Mouse (Mus musculus) heart, adult 2 months (tissue): ENCODE data around the gene Rspry1. TPM values are rescaled to one million over a fixed set of nuclear protein-coding genes. Genes with fewer than 3 reads are reported as not detected.

Experiments used
- DNase-seq, 2 experiments: peaks; one replicate each; pipeline ENCODE4 v3.0.0; 2021
- H3K27ac ChIP-seq: fragments of 200-600 bp; 2 replicates; pipeline ENCODE4 v1.8.1; 2022
- H3K27me3 ChIP-seq: fragments of 200-500 bp; 2 replicates; pipeline ENCODE4 v1.6.1; 2012; ENCODE audit warnings: mild to moderate bottlenecking, low read length, inconsistent platforms, mixed read lengths; ENCODE audit not compliant: control insufficient read depth, insufficient read depth
- H3K36me3 ChIP-seq: fragments of 200-500 bp; 2 replicates; pipeline ENCODE4 v1.6.1; 2012; ENCODE audit warnings: low read length, inconsistent platforms; ENCODE audit not compliant: control insufficient read depth, insufficient read depth
- H3K4me1 ChIP-seq: fragments of 200-500 bp; 2 replicates; pipeline ENCODE4 v1.6.1; 2011; ENCODE audit warnings: low read length; ENCODE audit not compliant: control insufficient read depth, insufficient read depth
- H3K4me3 ChIP-seq: fragments of 200-600 bp; 2 replicates; pipeline ENCODE4 v1.8.1; 2022
- H3K79me2 ChIP-seq: fragments of 200-500 bp; replicated peaks from 2 replicates; pipeline ENCODE4 v1.6.1; 2012; ENCODE audit warnings: mild to moderate bottlenecking, inconsistent platforms, low read length, moderate library complexity, mixed read lengths; ENCODE audit not compliant: control insufficient read depth, insufficient read depth
- H3K9ac ChIP-seq: fragments of 200-500 bp; 2 replicates; pipeline ENCODE4 v1.6.1; 2012; ENCODE audit warnings: low read depth, mild to moderate bottlenecking, control low read depth, inconsistent platforms, low read length, mixed read lengths
- CTCF ChIP-seq: fragments of 200-600 bp; IDR thresholded peaks from 2 replicates; pipeline ENCODE4 v1.8.1; 2022; ENCODE audit warnings: antibody characterized with exemption, mild to moderate bottlenecking, moderate library complexity
- EP300 ChIP-seq: fragments of 200-500 bp; IDR thresholded peaks from 2 replicates; pipeline ENCODE4 v1.6.1; 2011; ENCODE audit warnings: low read depth, low read length, control low read depth; ENCODE audit not compliant: insufficient read depth
- POLR2A ChIP-seq: fragments of 200-500 bp; IDR thresholded peaks from 2 replicates; pipeline ENCODE4 v1.6.1; 2011; ENCODE audit warnings: mild to moderate bottlenecking, low read depth, low read length, control low read depth; ENCODE audit not compliant: insufficient read depth
- WGBS: fragments of 180-500 bp; shearing (Covaris S2); methylation state at CpG from one replicate; pipeline ENCODE4 v1.1.7; 2018; 5-methylcytosine and 5-hydroxymethylcytosine counted together
- intact Hi-C: fragments of 180-260 bp; cut with DNase I; formaldehyde crosslinking; loops from one replicate; pipeline ENCODE4 v1.15.1; 2025
- polyA plus RNA-seq: library from polyadenylated mRNA; depleted of rRNA; stranded (reverse); fragments of >200 nt; gene quantifications from 2 replicates; pipeline ENCODE4 v1.2.3, GENCODE M21; 2012; rRNA removed
- total RNA-seq, 2 experiments: library from RNA; stranded (reverse); gene quantifications; 2 replicates each; pipeline ENCODE4 v1.2.3; 2021

The Rspry1 gene
- total and polyA plus RNA-seq, 3 experiments = 3.8 to 10.6 (median 10.1) TPM

DNA sequence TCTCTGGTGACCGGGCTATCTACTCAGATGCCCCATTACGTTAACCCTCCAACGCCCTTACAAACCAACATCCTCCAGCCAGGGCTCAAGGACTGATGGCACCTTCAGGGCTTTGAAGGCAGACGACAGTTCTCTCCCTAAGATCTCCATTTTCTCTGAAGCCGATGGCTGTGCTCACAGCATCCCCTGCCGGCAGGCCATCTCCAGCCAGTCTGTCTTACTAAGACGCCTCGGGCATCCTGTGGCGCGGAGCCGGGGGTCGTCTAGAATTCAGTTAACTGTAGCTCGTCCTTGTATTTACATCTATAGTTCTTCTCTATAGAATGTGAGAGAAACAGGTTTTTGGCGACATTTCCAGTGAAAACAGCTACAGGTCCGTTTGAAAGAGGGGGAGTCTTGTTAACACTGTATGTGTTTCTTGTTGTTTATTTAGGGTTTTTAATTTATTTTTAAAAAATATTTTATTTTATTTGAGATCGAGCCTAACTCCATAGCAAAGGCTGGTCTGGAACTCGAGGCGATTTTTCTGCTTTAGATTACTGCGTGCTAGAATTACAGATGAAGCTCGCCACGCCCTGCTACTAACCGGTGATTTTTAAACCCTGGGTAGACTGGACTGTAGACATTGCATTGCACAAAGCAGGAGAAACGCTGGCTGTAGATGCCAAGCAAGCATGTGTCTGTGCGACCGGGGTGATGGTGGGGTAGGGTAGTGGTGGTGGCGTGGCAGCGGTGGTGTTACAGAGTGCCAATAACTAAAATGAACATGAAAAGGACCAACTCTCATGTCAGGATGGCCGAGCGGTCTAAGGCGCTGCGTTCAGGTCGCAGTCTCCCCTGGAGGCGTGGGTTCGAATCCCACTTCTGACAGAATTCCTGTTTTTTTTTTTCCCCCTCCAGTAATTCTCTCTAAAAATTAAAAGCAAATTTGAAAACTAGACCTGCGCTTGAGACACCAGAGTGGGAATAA lies 101.4 kb downstream of the Rspry1 start:
- Histone ChIP-seq H3K36me3 (no peaks in the 10 kb centered on the region), H3K9ac (peak overlapping the region; percentile 17), H3K4me1 (peaks cover 12% of the 10 kb centered on the region), H3K4me3 (peak overlapping the region; percentile 74), H3K79me2 (no peaks in the 10 kb centered on the region), H3K27me3 (no peaks in the 10 kb centered on the region), H3K27ac (peak overlapping the region; percentile 53)
- TF ChIP-seq CTCF (no peak; the same call in none of the 2 replicates), EP300 (peak; percentile 91)
- DNase-seq = peak; percentile 86
- WGBS = under 1% methylated on average over 35 of the region's 35 CpGs
- intact Hi-C loops = loop anchor here (1.0 to 2.0 kb wide), 5 partner anchors 37 to 211 kb away; partner anchors contain the start of genes Arl2bp and Cpne2

DNA sequence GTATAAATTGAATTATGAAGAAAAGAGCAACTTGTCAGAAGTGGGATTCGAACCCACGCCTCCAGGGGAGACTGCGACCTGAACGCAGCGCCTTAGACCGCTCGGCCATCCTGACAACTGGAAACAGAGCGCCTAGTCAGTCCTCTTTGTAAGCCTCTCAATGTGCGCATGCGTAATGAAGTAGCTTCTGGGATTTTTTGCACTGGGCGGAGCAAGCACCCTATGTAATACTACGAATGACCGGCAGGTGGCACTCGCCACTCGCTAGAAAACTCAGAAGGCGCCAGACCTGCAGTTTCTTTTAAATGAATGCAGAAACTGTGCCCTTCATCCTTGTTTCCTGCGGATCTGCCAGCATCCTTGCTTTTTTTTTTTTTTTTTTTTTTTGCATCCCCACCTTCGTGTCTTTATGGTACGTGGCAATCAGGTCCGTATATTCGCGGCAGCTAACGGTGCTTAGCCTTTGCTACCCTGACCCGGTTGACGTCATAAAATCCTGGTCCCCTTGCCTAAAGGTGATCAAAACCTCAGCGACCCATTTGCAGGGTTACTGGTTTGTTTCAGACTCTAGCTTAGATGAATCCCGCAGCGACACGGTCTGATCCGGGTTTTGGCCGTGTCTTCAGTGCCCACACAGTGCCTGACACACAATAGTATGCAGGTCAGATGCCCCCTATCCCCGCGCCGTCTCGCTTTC lies 102.4 kb downstream of the Rspry1 start:
- Histone ChIP-seq H3K79me2 (no peaks in the 10 kb centered on the region), H3K4me1 (peaks cover 12% of the 10 kb centered on the region), H3K36me3 (no peaks in the 10 kb centered on the region), H3K27ac (peak overlapping the region; percentile 12; the same call in 1 of the 2 replicates), H3K27me3 (no peaks in the 10 kb centered on the region), H3K9ac (no peak overlapping the region; the same call in 1 of the 2 replicates), H3K4me3 (peak overlapping the region; percentile 74; the same call in 1 of the 2 replicates)
- TF ChIP-seq POLR2A = 0 out of 2 replicates have a peak, but pooled peaks have one; percentile 30
- peak; percentile 92 for TF ChIP-seq CTCF
- peak; percentile 92; the same call in 1 of the 2 replicates for TF ChIP-seq EP300
- 1% methylated on average over 35 of the region's 35 CpGs for WGBS
- intact Hi-C loops = loop anchor here (1.0 to 2.0 kb wide), 5 partner anchors 101 to 212 kb away; partner anchors contain the start of gene Cpne2
- peak; percentile 94 to 99 for DNase-seq

DNA sequence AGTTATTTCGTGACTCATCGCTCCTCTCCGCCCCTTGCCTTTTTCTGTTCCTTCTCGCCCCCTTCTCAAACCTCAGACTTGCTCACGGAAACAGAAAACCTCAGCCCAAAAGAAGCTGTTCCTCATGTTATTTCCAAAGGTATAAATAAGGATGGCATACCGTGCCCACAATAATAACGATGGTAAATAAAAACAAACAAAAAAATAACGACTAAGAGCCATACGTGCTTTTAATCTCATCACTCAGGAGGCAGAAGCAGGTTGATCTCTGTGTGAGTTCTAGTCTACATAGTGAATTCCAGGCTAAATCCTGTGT lies 102.9 kb downstream of the Rspry1 start:
- no peak overlapping the region; the same call in 1 of the 2 replicates for H3K9ac ChIP-seq
- DNase-seq = no peak
- no peaks in the 10 kb centered on the region for H3K79me2 ChIP-seq

DNA sequence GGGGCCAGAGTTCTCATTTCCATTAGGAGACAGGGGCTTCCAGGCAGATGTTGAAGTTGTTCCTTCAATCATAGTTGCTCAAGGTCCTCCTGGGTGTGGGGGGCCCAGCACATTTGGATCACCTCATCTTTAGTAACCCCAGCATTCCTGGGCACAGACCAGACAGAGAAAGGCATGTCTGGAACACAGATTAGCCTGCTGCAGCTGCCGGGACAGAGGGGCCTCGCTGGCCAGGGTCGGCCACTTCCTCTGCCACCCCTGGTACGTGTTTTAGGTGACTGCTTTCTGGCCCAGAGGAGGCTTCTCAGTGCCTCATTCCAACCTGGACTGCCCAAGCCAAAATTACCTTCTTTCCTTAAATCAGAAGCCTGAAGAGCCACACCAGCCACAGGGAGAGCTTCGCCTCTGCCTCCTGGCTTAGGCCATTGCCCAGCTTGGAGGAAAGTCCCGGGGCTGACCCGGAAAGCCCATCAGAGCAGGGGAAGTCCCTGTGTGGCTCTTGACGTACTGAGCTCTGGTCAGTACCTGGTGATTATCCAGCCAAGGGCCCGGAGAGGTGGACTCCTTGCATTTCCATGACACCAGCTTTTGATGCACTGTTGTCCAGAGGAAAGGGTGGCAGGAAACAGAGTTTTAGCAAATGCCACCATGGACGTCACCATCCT lies 104.0 kb downstream of the Rspry1 start:
- Histone ChIP-seq H3K4me1 (peaks cover 12% of the 10 kb centered on the region), H3K9ac (no peak overlapping the region), H3K36me3 (no peaks in the 10 kb centered on the region), H3K4me3 (no peak overlapping the region), H3K27ac (no peak overlapping the region; the same call in 1 of the 2 replicates), H3K27me3 (no peaks in the 10 kb centered on the region), H3K79me2 (no peaks in the 10 kb centered on the region)
- DNase-seq = no peak
- intact Hi-C loops = loop anchor here (2.0 to 5.0 kb wide), 3 partner anchors 67 to 202 kb away; partner anchors contain the start of gene Cx3cl1
- WGBS = 51% methylated on average over 10 of the region's 10 CpGs
- TF ChIP-seq POLR2A (no peak), CTCF (no peak), EP300 (no peak)

More for the DNA sequence above, 102.9 kb downstream of the Rspry1 start:
- H3K27me3 ChIP-seq = no peaks in the 10 kb centered on the region
- no peak for TF ChIP-seq EP300
- no peak for TF ChIP-seq POLR2A
- TF ChIP-seq CTCF = no peak
- H3K36me3 ChIP-seq = no peaks in the 10 kb centered on the region
- peaks cover 12% of the 10 kb centered on the region for H3K4me1 ChIP-seq
- 0 out of 2 replicates have a peak overlapping the region, but pooled peaks have one; percentile 12 for H3K27ac ChIP-seq
- intact Hi-C loops = loop anchor here (1.0 kb wide), 1 partner anchor 108 kb away; no protein-coding TSS in a partner anchor
- H3K4me3 ChIP-seq = peak overlapping the region; percentile 42; the same call in 1 of the 2 replicates
- WGBS = 20% methylated on average over 9 of the region's 9 CpGs

DNA sequence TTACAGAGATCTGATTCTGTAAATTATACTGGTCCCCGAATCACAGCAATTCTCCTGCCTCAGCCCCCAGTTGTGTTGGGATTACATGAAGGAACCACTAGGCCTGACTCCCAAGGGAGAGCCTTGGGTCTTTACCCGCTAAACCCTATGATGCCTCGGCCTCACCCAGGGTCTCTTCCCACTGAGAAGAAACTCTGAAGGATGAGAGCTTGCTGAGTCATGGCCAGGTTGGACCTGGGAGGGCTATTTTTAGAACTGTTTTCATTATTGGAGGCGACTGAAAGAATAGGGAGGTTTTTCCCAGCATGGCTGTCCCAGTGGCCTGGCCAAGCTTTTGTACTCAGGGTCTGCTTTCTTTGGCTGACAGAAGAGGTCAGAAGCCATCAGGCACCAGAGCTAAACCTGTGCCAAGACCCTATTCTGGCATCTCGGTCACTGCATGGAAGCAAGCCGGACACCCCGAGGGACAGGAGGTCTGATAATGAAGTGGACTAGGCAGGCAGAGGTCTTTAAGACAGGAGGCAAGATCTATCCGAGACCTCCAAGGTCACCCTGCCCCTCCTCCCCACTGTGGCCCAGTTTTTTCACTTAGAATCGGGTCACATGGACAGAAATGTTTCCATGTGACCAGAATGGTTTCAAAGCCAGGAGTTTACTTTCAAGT lies 105.1 kb downstream of the Rspry1 start:
- no peaks in the 10 kb centered on the region for H3K79me2 ChIP-seq
- no peak for TF ChIP-seq CTCF
- no peak for TF ChIP-seq EP300
- no peak for TF ChIP-seq POLR2A
- H3K4me3 ChIP-seq = no peak overlapping the region
- no peak overlapping the region for H3K9ac ChIP-seq
- peak overlapping the region; percentile 10 for H3K27ac ChIP-seq
- 34% methylated on average over 9 of the region's 9 CpGs for WGBS
- H3K36me3 ChIP-seq = no peaks in the 10 kb centered on the region
- no peaks in the 10 kb centered on the region for H3K27me3 ChIP-seq
- H3K4me1 ChIP-seq = peaks cover 17% of the 10 kb centered on the region
- intact Hi-C loops = loop anchor here (2.0 to 5.0 kb wide), 3 partner anchors 65 to 200 kb away; partner anchors contain the start of gene Cx3cl1
- DNase-seq = peak; percentile 50 to 59

Other genes with a start within 250 kb of the Rspry1 start
- 100 to 1,000 TPM; 216 to 349 TPM for gene Herpud1, start 215.5 kb upstream of the Rspry1 start, total RNA-seq
- gene Herpud1, start 215.5 kb upstream of the Rspry1 start, polyA plus RNA-seq = 272 and 285 TPM in 2 replicates
- gene Nlrc5, start 167.6 kb upstream of the Rspry1 start, total RNA-seq = 1 to 10 TPM; 2.3 to 3.7 TPM
- gene Nlrc5, start 167.6 kb upstream of the Rspry1 start, polyA plus RNA-seq = 3.7 and 4.9 TPM in 2 replicates
- 1 to 10 TPM; 3.4 to 3.9 TPM for gene Cpne2, start 68.9 kb upstream of the Rspry1 start, total RNA-seq
- 8.3 and 14.1 TPM in 2 replicates for gene Cpne2, start 68.9 kb upstream of the Rspry1 start, polyA plus RNA-seq
- gene Fam192a, start 60 bp downstream of the Rspry1 start, total RNA-seq = 10 to 100 TPM; 18.6 to 20.3 TPM
- gene Fam192a, start 60 bp downstream of the Rspry1 start, polyA plus RNA-seq = 13.7 and 17.5 TPM in 2 replicates
- gene Arl2bp, start 64.7 kb downstream of the Rspry1 start, total RNA-seq = 10 to 100 TPM; 77.2 to 84.1 TPM
- gene Arl2bp, start 64.7 kb downstream of the Rspry1 start, polyA plus RNA-seq = 107 and 148 TPM in 2 replicates
- under 1 TPM; 0.55 to 0.63 TPM for gene Pllp, start 94.3 kb downstream of the Rspry1 start, total RNA-seq
- gene Pllp, start 94.3 kb downstream of the Rspry1 start, polyA plus RNA-seq = 1.1 and 2.6 TPM in 2 replicates
- not detected for gene Ccl22, start 143.7 kb downstream of the Rspry1 start, total RNA-seq
- gene Ccl22, start 143.7 kb downstream of the Rspry1 start, polyA plus RNA-seq = 0.14 and 0.41 TPM in 2 replicates
- gene Cx3cl1, start 170.1 kb downstream of the Rspry1 start, total RNA-seq = 1 to 10 TPM; 5.1 to 5.4 TPM
- gene Cx3cl1, start 170.1 kb downstream of the Rspry1 start, polyA plus RNA-seq = 11.3 and 12.0 TPM in 2 replicates
- gene Ccl17, start 208.5 kb downstream of the Rspry1 start, total RNA-seq = not detected
- 0.62 TPM in 1 of 2 replicates, not detected in the other for gene Ccl17, start 208.5 kb downstream of the Rspry1 start, polyA plus RNA-seq
- gene Coq9, start 236.4 kb downstream of the Rspry1 start, total RNA-seq = 100 to 1,000 TPM; 545 to 681 TPM
- gene Coq9, start 236.4 kb downstream of the Rspry1 start, polyA plus RNA-seq = 823 and 843 TPM in 2 replicates
- gene Ciapin1, start 236.4 kb downstream of the Rspry1 start, total RNA-seq = 10 to 100 TPM; 81.9 to 98.6 TPM
- gene Ciapin1, start 236.4 kb downstream of the Rspry1 start, polyA plus RNA-seq = 57.2 TPM in 2 replicates